8 mouse cellular contexts compared by ENCODE assay signal in genomic region chr8:109691769-109692168, GRCm38 (mm10). TPM values are rescaled to one million over a fixed set of nuclear protein-coding genes. Genes with fewer than 3 reads are reported as not detected.
DNase-seq lines count a peak whose midpoint lies in the region; ATAC-seq and TF ChIP-seq lines count a peak whose summit lies in the region.

No protein-coding gene starts in this region.

- TF ChIP-seq RAD21 in MEL (IDR thresholded peaks at IDR 0.05; ENCODE audit: low read depth, low read length) = no peak

- no peak for TF ChIP-seq POLR2A in MEL (IDR thresholded peaks at IDR 0.05; ENCODE audit: control insufficient read depth in 1 of 2, insufficient read depth in 1 of 2, low read depth in 1 of 2, low read length in 2 of 2, poor library complexity in 1 of 2)

- H3K27ac ChIP-seq in MEL (ENCODE audit: control insufficient read depth, low read depth, low read length) = no peak overlapping the region
- no peak overlapping the region for H3K27ac ChIP-seq in embryonic facial prominence, embryonic 13.5 days
- H3K27ac ChIP-seq in intestine, embryonic 15.5 days = no peak overlapping the region
- H3K27ac ChIP-seq in midbrain, postnatal 0 days (ENCODE audit: low read depth, low read length) = no peak overlapping the region

- WGBS in embryonic facial prominence, embryonic 13.5 days = 43% methylated on average over 5 of the region's 5 CpGs
- 55% methylated on average over 5 of the region's 5 CpGs for WGBS in intestine, embryonic 15.5 days
- WGBS in midbrain, postnatal 0 days = 50% methylated on average over 5 of the region's 5 CpGs

- H3K27me3 ChIP-seq in MEL (ENCODE audit: control insufficient read depth in 1 of 2, insufficient read depth in 2 of 2, low read length in 2 of 2) = no peaks in the 10 kb centered on the region
- H3K27me3 ChIP-seq in embryonic facial prominence, embryonic 13.5 days = no peaks in the 10 kb centered on the region
- no peaks in the 10 kb centered on the region for H3K27me3 ChIP-seq in intestine, embryonic 15.5 days (replicated peaks)
- H3K27me3 ChIP-seq in midbrain, postnatal 0 days (ENCODE audit: insufficient read depth, low read length) = no peaks in the 10 kb centered on the region

- ATAC-seq in embryonic facial prominence, embryonic 13.5 days (ENCODE audit: insufficient number of reproducible peaks, insufficient read depth, low FRiP score, low TSS enrichment, low read depth) = no peak
- no peak for ATAC-seq in intestine, embryonic 15.5 days
- ATAC-seq in midbrain, postnatal 0 days (ENCODE audit: low FRiP score) = no peak

- peak overlapping the region; percentile 73 for H3K4me2 ChIP-seq in embryonic facial prominence, embryonic 13.5 days
- H3K4me2 ChIP-seq in intestine, embryonic 15.5 days (replicated peaks) = peak overlapping the region; percentile 63
- peak overlapping the region; percentile 64 for H3K4me2 ChIP-seq in midbrain, postnatal 0 days (ENCODE audit: low read depth, low read length, poor library complexity, severe bottlenecking)

- peak overlapping the region; percentile 73 for H3K9ac ChIP-seq in MEL (ENCODE audit: control insufficient read depth, low read depth, low read length, poor library complexity, severe bottlenecking)
- H3K9ac ChIP-seq in embryonic facial prominence, embryonic 13.5 days = peak overlapping the region; percentile 97
- H3K9ac ChIP-seq in intestine, embryonic 15.5 days = peak overlapping the region; percentile 93; the same call in 1 of the 2 replicates
- peak overlapping the region; percentile 93 for H3K9ac ChIP-seq in midbrain, postnatal 0 days (replicated peaks; ENCODE audit: low read length, poor library complexity, severe bottlenecking)

- H3K4me3 ChIP-seq in MEL (ENCODE audit: control insufficient read depth in 1 of 2, insufficient read depth in 1 of 2, low read depth in 2 of 2, low read length in 2 of 2) = peak overlapping the region; percentile 50 to 81
- peak overlapping the region; percentile 96 for H3K4me3 ChIP-seq in embryonic facial prominence, embryonic 13.5 days
- peak overlapping the region; percentile 93 for H3K4me3 ChIP-seq in intestine, embryonic 15.5 days (replicated peaks)
- peak overlapping the region; percentile 88 for H3K4me3 ChIP-seq in midbrain, postnatal 0 days (ENCODE audit: low read depth, low read length)

- H3K4me1 ChIP-seq in MEL (ENCODE audit: control insufficient read depth in 1 of 2, insufficient read depth in 2 of 2, low read length in 2 of 2) = peaks cover 5 to 14% of the 10 kb centered on the region in 2 experiments
- H3K4me1 ChIP-seq in embryonic facial prominence, embryonic 13.5 days = peaks cover 25% of the 10 kb centered on the region
- peaks cover 13% of the 10 kb centered on the region for H3K4me1 ChIP-seq in intestine, embryonic 15.5 days (replicated peaks)
- H3K4me1 ChIP-seq in midbrain, postnatal 0 days (ENCODE audit: insufficient read depth, low read length) = peaks cover 19% of the 10 kb centered on the region

- H3K9me3 ChIP-seq in MEL (replicated peaks; ENCODE audit: insufficient read depth, low read length) = no peaks in the 10 kb centered on the region
- H3K9me3 ChIP-seq in embryonic facial prominence, embryonic 13.5 days = no peaks in the 10 kb centered on the region
- no peaks in the 10 kb centered on the region for H3K9me3 ChIP-seq in intestine, embryonic 15.5 days
- H3K9me3 ChIP-seq in midbrain, postnatal 0 days (ENCODE audit: low read length) = no peaks in the 10 kb centered on the region

- peaks cover 49% of the 10 kb centered on the region for H3K79me2 ChIP-seq in MEL (ENCODE audit: control insufficient read depth, insufficient read depth, low read length, poor library complexity)

- peak; percentile 35 for DNase-seq in kidney, adult 9 months
- no peak for DNase-seq in kidney, adult 11 months
- peak; percentile 75 for DNase-seq in MEL (ENCODE audit: low read depth, low spot score)
- DNase-seq in midbrain, postnatal 0 days (ENCODE audit: low spot score) = peak; percentile 40
- DNase-seq in yolk sac, embryonic 10.5 days (ENCODE audit: low spot score) = no peak
- no peak for DNase-seq in ovary, adult 18-20 months (ENCODE audit: low spot score)

- TF ChIP-seq CTCF in MEL (IDR thresholded peaks at IDR 0.05 in 2 of 3, conservative IDR thresholded peaks at IDR 0.05 in 1 of 3; ENCODE audit: control insufficient read depth in 1 of 3, insufficient read depth in 1 of 3, low read depth in 2 of 3, low read length in 3 of 3, poor library complexity in 1 of 3, severe bottlenecking in 1 of 3) = peak in 2 of 3 experiments; percentile 14 to 25; a peak in 2 of 6 replicates
- peak; percentile 52 for TF ChIP-seq CTCF in midbrain, postnatal 0 days (IDR thresholded peaks at IDR 0.05)

- peaks cover 0 to 15% of the 10 kb centered on the region in 2 experiments; a peak in 2 of 4 replicates for H3K36me3 ChIP-seq in MEL (ENCODE audit: control insufficient read depth in 1 of 2, insufficient read depth in 2 of 2, low read length in 2 of 2)
- H3K36me3 ChIP-seq in embryonic facial prominence, embryonic 13.5 days = peaks cover 4% of the 10 kb centered on the region; the same call in 1 of the 2 replicates
- H3K36me3 ChIP-seq in intestine, embryonic 15.5 days = no peaks in the 10 kb centered on the region
- H3K36me3 ChIP-seq in midbrain, postnatal 0 days (ENCODE audit: insufficient read depth, low read length) = no peaks in the 10 kb centered on the region

- TF ChIP-seq EP300 in MEL (IDR thresholded peaks at IDR 0.05; ENCODE audit: low read depth in 1 of 2, low read length in 2 of 2) = 0 out of 4 replicates have a peak, but pooled peaks of 1 of the 2 experiments have one; percentile 32

TF ChIP-seq in MEL, 35 proteins besides CTCF, POLR2A, EP300 and RAD21 (continues in another document):
- TF ChIP-seq POLR2AphosphoS5 (IDR thresholded peaks at IDR 0.05; ENCODE audit: borderline replicate concordance, low read depth, low read length) = no peak
- TF ChIP-seq MEF2A (IDR thresholded peaks at IDR 0.05; ENCODE audit: extremely low read depth, insufficient replicate concordance, low read depth, low read length, poor library complexity, severe bottlenecking) = no peak
- TF ChIP-seq MAZ (IDR thresholded peaks at IDR 0.05; ENCODE audit: low read depth, low read length) = no peak
- TF ChIP-seq TBP (IDR thresholded peaks at IDR 0.05; ENCODE audit: low read depth, low read length) = no peak
- TF ChIP-seq MAFK (IDR thresholded peaks at IDR 0.05; ENCODE audit: borderline replicate concordance, low read depth, low read length) = no peak
- TF ChIP-seq NELFE (IDR thresholded peaks at IDR 0.05; ENCODE audit: low read depth, low read length) = no peak
- TF ChIP-seq ZMIZ1 (IDR thresholded peaks at IDR 0.05; ENCODE audit: low read depth, low read length) = no peak
- TF ChIP-seq ZNF384 (IDR thresholded peaks at IDR 0.05; ENCODE audit: low read depth, low read length) = peak; percentile 89
- TF ChIP-seq TCF12 (IDR thresholded peaks at IDR 0.05; ENCODE audit: low read depth, low read length) = 0 out of 2 replicates have a peak, but pooled peaks have one; percentile 23
- TF ChIP-seq GATA1 (IDR thresholded peaks at IDR 0.05; ENCODE audit: low read depth, low read length) = peak; percentile 61
- no peak for TF ChIP-seq SIN3A (IDR thresholded peaks at IDR 0.05; ENCODE audit: low read length)
- TF ChIP-seq UBTF (IDR thresholded peaks at IDR 0.05; ENCODE audit: borderline replicate concordance, insufficient read depth, low read depth, low read length) = no peak
- peak; percentile 59 for TF ChIP-seq TAL1 (IDR thresholded peaks at IDR 0.05; ENCODE audit: low read length)
- peak; percentile 45; the same call in 1 of the 2 replicates for TF ChIP-seq MYC (IDR thresholded peaks at IDR 0.05; ENCODE audit: low read depth, low read length)
- TF ChIP-seq MXI1 (IDR thresholded peaks at IDR 0.05; ENCODE audit: low read depth, low read length) = peak; percentile 58; the same call in 1 of the 2 replicates
- no peak for TF ChIP-seq SMC3 (IDR thresholded peaks at IDR 0.05; ENCODE audit: low read depth, low read length)
- TF ChIP-seq BHLHE40 (IDR thresholded peaks at IDR 0.05; ENCODE audit: borderline replicate concordance, low read depth, low read length) = no peak
- TF ChIP-seq CHD1 (IDR thresholded peaks at IDR 0.05; ENCODE audit: low read depth, low read length) = no peak
- TF ChIP-seq USF1 (IDR thresholded peaks at IDR 0.05; ENCODE audit: low read depth, low read length) = no peak
- TF ChIP-seq JUND (IDR thresholded peaks at IDR 0.05; ENCODE audit: low read depth, low read length) = no peak
- no peak for TF ChIP-seq MYB (IDR thresholded peaks at IDR 0.05; ENCODE audit: low read depth, low read length)

RNA-seq across cellular contexts. Expression of gene Ist1, which starts 1.3 kb away (rescaled TPM):
- total RNA-seq in MEL (2012; rRNA removed) = 30.2 and 33.1 TPM in 2 replicates
- 100 to 1,000 TPM in 1 of 2 experiments, 10 to 100 TPM in 1; 50.4 to 126 TPM for polyA plus RNA-seq in MEL (2012; ENCODE audit: insufficient read depth in 1 of 2, insufficient read length in 2 of 2, low read depth in 1 of 2, low replicate concordance in 2 of 2, missing spikeins in 1 of 2)
- 169 and 179 TPM in 2 replicates for polyA plus RNA-seq in embryonic facial prominence, embryonic 13.5 days (2015; fragmentation: Nextera tagmentation; extraction: Ambion mirVana)
- polyA plus RNA-seq in intestine, embryonic 15.5 days (2015; fragmentation: Nextera tagmentation; extraction: Ambion mirVana) = 119 and 128 TPM in 2 replicates
- 96.1 and 107 TPM in 2 replicates for total RNA-seq in midbrain, postnatal 0 days (2014; rRNA removed)
- polyA plus RNA-seq in midbrain, postnatal 0 days (2015; fragmentation: Nextera tagmentation; extraction: Ambion mirVana) = 109 and 110 TPM in 2 replicates

RNA-seq across cellular contexts. Expression of gene Zfp821, which starts 13.6 kb away (rescaled TPM):
- 5.2 and 5.5 TPM in 2 replicates for total RNA-seq in MEL (2012; rRNA removed)
- 10 to 100 TPM in 1 of 2 experiments, not detected in 1; 10.1 TPM for polyA plus RNA-seq in MEL (2012; ENCODE audit: insufficient read depth in 1 of 2, insufficient read length in 2 of 2, low read depth in 1 of 2, low replicate concordance in 2 of 2, missing spikeins in 1 of 2)
- polyA plus RNA-seq in embryonic facial prominence, embryonic 13.5 days (2015; fragmentation: Nextera tagmentation; extraction: Ambion mirVana) = 43.7 and 46.7 TPM in 2 replicates
- 17.3 and 17.9 TPM in 2 replicates for polyA plus RNA-seq in intestine, embryonic 15.5 days (2015; fragmentation: Nextera tagmentation; extraction: Ambion mirVana)
- 68.2 and 72.9 TPM in 2 replicates for total RNA-seq in midbrain, postnatal 0 days (2014; rRNA removed)
- 54.3 and 58.7 TPM in 2 replicates for polyA plus RNA-seq in midbrain, postnatal 0 days (2015; fragmentation: Nextera tagmentation; extraction: Ambion mirVana)

RNA-seq across cellular contexts. Expression of gene Atxn1l, which starts 45.8 kb away (rescaled TPM):
- total RNA-seq in MEL (2012; rRNA removed) = 3.8 and 4.1 TPM in 2 replicates
- 1 to 10 TPM in 1 of 2 experiments, not detected in 1; 9.5 TPM for polyA plus RNA-seq in MEL (2012; ENCODE audit: insufficient read depth in 1 of 2, insufficient read length in 2 of 2, low read depth in 1 of 2, low replicate concordance in 2 of 2, missing spikeins in 1 of 2)
- 7.6 and 7.9 TPM in 2 replicates for polyA plus RNA-seq in embryonic facial prominence, embryonic 13.5 days (2015; fragmentation: Nextera tagmentation; extraction: Ambion mirVana)
- 5.4 and 5.7 TPM in 2 replicates for polyA plus RNA-seq in intestine, embryonic 15.5 days (2015; fragmentation: Nextera tagmentation; extraction: Ambion mirVana)
- 12.4 and 16.9 TPM in 2 replicates for total RNA-seq in midbrain, postnatal 0 days (2014; rRNA removed)
- polyA plus RNA-seq in midbrain, postnatal 0 days (2015; fragmentation: Nextera tagmentation; extraction: Ambion mirVana) = 1.8 and 3.9 TPM in 2 replicates

Comparison
In these comparisons a context has a peak if more than half of its experiments do, and no peak if none do; other contexts are left out.
1. DNase-seq: peak in kidney, adult 9 months (single experiment), MEL (single experiment) and midbrain, postnatal 0 days (single experiment); none in kidney, adult 11 months (single experiment), yolk sac, embryonic 10.5 days (single experiment) and ovary, adult 18-20 months (single experiment).
2. Peak in every context shown above with its lines, with median percentiles within 50 percentile points of each other: H3K4me3 ChIP-seq, H3K9ac ChIP-seq and H3K4me2 ChIP-seq.